Mouse (Mus musculus): ENCODE results near the gene Sall4. TPM values are rescaled to one million over a fixed set of nuclear protein-coding genes. Genes with fewer than 3 reads are reported as not detected.

The Sall4 gene
- polyA plus RNA-seq, 1 experiment from 2014 or later = 0.91 TPM

DNA sequence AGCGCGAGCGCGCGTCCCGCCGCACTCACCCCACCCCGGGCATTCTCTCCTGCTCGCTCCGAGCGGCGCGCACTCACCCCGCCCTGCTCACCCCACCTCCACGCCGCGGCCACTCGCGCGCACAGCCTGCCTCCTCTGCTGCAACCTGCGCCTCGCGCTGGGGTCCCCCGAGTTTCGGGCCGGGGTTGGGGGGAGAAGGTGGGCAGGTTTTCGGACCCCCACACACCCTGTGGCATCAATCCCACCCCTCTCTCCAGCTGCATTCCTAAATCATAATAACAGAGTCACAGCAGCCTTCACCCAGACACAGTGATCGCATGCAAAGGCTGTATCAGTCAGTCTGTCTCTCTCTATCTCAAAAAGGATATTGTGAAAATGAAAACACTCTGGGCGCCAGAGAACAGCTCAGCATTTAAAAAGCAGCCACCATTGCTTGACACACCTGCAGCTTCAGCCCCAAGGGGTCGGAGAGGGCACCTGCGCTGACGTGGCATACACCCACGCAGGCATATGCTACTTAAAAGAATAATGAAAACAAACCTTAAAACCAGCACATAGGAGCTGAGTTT lies 25.6 kb downstream of the Sall4 start, which contains the start of gene Atp9a:
TSS of gene Atp9a (minus strand) at position 351 of the 569 bp plus-strand sequence.
- Histone ChIP-seq H3K4me1 (replicated peaks) (peaks cover 11% of the 10 kb centered on the region), H3K36me3 (no peaks in the 10 kb centered on the region; the same call in 1 of the 2 replicates), H3K4me3 (peak within 1 kb of the TSS; percentile 92), H3K9ac (peak within 1 kb of the TSS; percentile 96), H3K27me3 (0 out of 2 replicates have a peak, but pooled peaks cover 3% of the 10 kb centered on the region), H3K4me2 (peak within 1 kb of the TSS; percentile 60), H3K27ac (peak within 1 kb of the TSS; percentile 97), H3K9me3 (no peaks in the 10 kb centered on the region)
- WGBS = 12% methylated on average over 18 of the region's 33 CpGs
- ATAC-seq (ENCODE audit: low FRiP score) = peak; percentile 69

DNA sequence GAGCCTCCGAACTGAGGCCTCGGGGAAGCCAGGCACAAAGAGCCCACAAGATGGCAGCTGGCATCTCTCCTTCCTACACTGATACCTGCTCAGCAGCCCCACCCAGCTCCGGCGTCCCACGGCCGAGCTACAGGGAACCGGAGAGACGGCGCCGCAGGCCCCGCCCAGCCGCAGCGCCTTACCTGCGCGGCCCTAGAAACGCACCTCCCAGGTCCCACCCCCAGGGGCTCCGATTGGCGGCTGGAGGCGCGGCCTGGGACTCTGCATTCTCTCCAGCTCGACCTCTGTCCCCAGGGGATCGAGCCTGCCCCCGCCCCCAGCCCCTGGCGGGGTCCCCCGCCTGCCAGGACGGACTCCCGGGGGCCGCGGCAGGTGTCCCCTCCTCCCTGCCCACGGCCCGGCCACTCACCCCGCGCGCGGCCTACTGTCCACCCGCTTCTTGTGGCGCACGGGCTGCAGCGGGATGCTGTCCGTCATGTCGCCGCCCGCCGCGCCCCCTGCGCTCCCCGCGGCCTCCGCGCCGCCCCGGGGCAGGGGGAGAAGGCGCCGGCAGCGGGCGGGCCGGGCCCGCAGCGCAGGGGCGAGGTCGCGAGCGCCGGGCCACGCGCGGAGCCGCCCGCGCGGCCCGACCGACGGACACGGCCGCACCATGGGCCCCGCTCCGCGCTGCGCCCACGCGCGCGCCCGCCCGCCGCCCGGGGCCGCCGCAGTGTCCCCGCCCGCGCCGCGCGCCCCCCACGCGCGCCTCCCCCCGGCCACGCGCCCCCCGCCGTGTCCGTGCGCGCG lies 26.3 kb downstream of the Sall4 start:
- Histone ChIP-seq H3K27ac (peak overlapping the region; percentile 97), H3K4me3 (peak overlapping the region; percentile 92), H3K4me1 (replicated peaks) (peaks cover 11% of the 10 kb centered on the region), H3K4me2 (peak overlapping the region; percentile 60), H3K36me3 (no peaks in the 10 kb centered on the region; the same call in 1 of the 2 replicates), H3K9ac (peak overlapping the region; percentile 96), H3K27me3 (0 out of 2 replicates have a peak, but pooled peaks cover 3% of the 10 kb centered on the region), H3K9me3 (no peaks in the 10 kb centered on the region)
- WGBS = under 1% methylated on average over 47 of the region's 108 CpGs
- peak; percentile 84 for ATAC-seq (ENCODE audit: low FRiP score)

DNA sequence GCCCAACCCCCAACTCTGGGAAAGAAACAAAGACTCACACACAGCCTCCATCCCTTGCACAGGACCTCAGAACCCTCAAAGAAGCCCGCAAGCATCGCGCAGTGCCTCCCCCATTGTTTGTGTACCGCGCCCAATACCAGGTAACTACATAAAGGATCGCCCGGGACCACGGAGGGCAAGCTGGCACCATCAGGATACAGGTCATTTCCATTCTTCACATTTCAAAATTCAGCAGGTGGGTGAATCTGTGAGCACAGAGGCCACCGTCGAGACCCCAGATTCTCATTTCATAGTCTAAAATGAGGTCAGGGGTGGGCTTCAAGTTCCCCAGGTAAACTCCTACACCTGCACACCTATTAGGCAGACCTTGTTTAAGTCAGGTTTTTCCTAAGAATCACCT lies 27.2 kb downstream of the Sall4 start:
- Histone ChIP-seq H3K4me2 (peak overlapping the region; percentile 60), H3K4me3 (peak overlapping the region; percentile 92), H3K27me3 (0 out of 2 replicates have a peak, but pooled peaks cover 3% of the 10 kb centered on the region), H3K9ac (peak overlapping the region; percentile 96), H3K36me3 (no peaks in the 10 kb centered on the region; the same call in 1 of the 2 replicates), H3K4me1 (replicated peaks) (peaks cover 11% of the 10 kb centered on the region), H3K27ac (peak overlapping the region; percentile 97), H3K9me3 (no peaks in the 10 kb centered on the region)
- ATAC-seq (ENCODE audit: low FRiP score) = no peak
- 85% methylated on average over 10 of the region's 10 CpGs for WGBS

DNA sequence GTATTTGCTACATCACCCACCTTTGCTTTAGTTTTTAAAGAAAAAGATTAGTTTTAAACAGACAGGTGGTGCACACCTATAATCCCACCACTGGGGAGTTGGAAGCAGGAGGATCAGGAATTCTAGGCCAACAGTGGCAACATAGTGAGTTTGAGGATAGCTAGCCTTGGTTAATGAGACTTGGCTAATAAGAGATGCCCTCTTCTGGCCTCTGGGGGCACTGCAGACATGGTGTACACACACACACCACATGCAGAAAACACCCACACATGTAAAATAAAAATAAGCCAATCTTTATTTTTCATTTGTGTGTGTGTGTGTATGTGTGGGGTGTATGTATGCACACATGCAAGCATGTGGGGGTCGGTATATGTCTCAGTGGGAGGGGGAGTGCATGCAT lies 28.9 kb downstream of the Sall4 start:
- Histone ChIP-seq H3K4me1 (replicated peaks) (peaks cover 16% of the 10 kb centered on the region), H3K27ac (no peak overlapping the region), H3K4me2 (no peak overlapping the region), H3K36me3 (no peaks in the 10 kb centered on the region; the same call in 1 of the 2 replicates), H3K4me3 (no peak overlapping the region), H3K27me3 (0 out of 2 replicates have a peak, but pooled peaks cover under 1% of the 10 kb centered on the region), H3K9ac (no peak overlapping the region), H3K9me3 (no peaks in the 10 kb centered on the region)
- ATAC-seq (ENCODE audit: low FRiP score) = no peak
- WGBS = 96% methylated on average over 1 of the region's 1 CpGs

DNA sequence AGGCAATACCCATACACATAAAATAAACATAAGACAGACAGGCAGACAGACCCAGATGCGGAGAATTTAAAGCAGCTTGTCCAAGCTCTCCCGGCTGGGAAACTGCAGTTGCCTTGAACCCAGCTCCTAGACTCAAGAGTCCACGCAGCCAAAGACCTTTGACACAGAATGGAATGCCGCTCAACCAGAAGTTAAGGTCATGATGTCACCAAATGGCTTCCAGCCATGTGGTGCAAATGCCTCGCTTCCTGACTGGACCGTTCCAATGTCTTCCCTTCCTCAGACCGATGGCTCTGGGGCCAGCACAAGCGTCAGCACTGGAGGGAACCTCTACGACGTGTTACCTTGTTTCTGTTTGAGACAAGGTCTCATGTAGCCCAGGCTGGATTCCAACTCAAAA lies 29.9 kb downstream of the Sall4 start:
- no peaks in the 10 kb centered on the region; the same call in 1 of the 2 replicates for H3K36me3 ChIP-seq
- no peak for ATAC-seq (ENCODE audit: low FRiP score)
- H3K27me3 ChIP-seq = no peaks in the 10 kb centered on the region
- no peaks in the 10 kb centered on the region for H3K9me3 ChIP-seq
- no peak overlapping the region for H3K4me3 ChIP-seq
- H3K9ac ChIP-seq = no peak overlapping the region
- no peak overlapping the region for H3K27ac ChIP-seq
- WGBS = 89% methylated on average over 10 of the region's 10 CpGs
- peaks cover 17% of the 10 kb centered on the region for H3K4me1 ChIP-seq (replicated peaks)
- no peak overlapping the region for H3K4me2 ChIP-seq

DNA sequence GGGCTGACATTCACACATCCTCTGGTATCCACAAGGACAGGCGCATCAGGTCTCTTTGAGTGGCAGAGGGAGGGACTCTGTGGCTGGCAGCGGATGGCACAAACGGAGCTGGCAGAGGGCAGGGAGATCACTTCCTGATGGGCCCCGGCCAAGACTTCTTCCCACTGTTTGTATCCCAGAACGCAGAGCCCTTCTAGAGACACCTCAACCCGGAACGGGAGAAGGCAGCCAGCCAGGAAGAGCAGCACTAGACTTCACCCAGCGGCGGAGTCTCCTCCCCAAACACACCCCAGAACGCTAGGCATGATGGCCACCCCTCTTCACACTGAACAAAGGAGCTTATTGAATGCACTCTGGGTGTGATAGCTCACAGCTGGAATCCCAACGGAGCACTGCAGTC lies 33.7 kb downstream of the Sall4 start:
- Histone ChIP-seq H3K27ac (no peak overlapping the region), H3K4me1 (replicated peaks) (peaks cover 31% of the 10 kb centered on the region), H3K9ac (no peak overlapping the region), H3K4me2 (no peak overlapping the region), H3K36me3 (no peaks in the 10 kb centered on the region; the same call in 1 of the 2 replicates), H3K27me3 (no peaks in the 10 kb centered on the region), H3K9me3 (no peaks in the 10 kb centered on the region), H3K4me3 (no peak overlapping the region)
- ATAC-seq (ENCODE audit: low FRiP score) = no peak
- 54% methylated on average over 11 of the region's 11 CpGs for WGBS

DNA sequence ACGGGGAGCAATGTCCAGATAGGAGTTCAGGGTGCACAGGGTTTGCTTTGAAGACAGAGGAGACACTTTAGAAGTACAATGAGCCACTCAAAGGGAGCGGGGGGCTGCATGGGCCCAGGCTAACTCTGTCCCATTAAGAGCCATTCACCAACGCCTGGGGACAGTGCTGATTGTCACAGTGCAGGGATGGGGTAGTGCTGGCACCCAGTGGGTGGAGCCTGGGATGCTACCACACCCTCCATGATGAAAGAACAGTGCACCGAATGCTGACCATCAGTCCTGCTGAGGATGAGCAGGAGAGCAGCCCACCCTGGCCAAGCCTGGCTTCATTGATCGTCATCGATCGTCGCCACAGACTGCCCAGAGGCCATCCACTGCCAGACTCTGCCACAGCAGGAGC lies 36.5 kb downstream of the Sall4 start:
- no peaks in the 10 kb centered on the region for H3K27me3 ChIP-seq

DNA sequence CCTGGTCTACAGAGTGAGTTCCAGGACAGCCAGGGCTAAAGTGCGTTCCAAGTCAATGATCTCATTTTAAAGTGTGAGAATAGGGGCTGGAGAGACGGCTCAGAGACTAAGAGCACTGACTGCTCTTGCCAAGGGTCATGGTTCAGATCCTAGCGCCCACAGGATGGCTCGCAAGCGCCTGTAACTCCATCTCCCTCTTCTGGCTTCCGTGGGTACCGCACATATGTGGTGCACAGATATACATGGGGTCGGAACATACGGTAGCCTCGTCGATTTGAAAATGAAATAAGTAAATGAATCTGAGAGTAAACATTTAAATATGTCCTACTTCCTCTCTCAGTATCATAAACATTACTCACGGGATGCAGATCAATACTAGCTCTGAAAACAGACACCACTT lies 38.0 kb downstream of the Sall4 start:
- H3K4me3 ChIP-seq = no peak overlapping the region
- peaks cover 44% of the 10 kb centered on the region for H3K4me1 ChIP-seq (replicated peaks)
- H3K27me3 ChIP-seq = no peaks in the 10 kb centered on the region
- H3K27ac ChIP-seq = no peak overlapping the region
- H3K9ac ChIP-seq = no peak overlapping the region
- WGBS = 85% methylated on average over 12 of the region's 12 CpGs
- no peaks in the 10 kb centered on the region for H3K9me3 ChIP-seq
- no peak overlapping the region for H3K4me2 ChIP-seq
- H3K36me3 ChIP-seq = no peaks in the 10 kb centered on the region
- ATAC-seq (ENCODE audit: low FRiP score) = no peak

More for the DNA sequence above, 36.5 kb downstream of the Sall4 start:
- whole genome bisulfite sequencing = 57% methylated on average over 8 of the region's 8 CpGs
- no peak for ATAC-seq (ENCODE audit: low FRiP score)
- Histone ChIP-seq H3K4me2 (no peak overlapping the region), H3K9ac (no peak overlapping the region), H3K27ac (peak overlapping the region; percentile 44), H3K4me3 (no peak overlapping the region), H3K36me3 (no peaks in the 10 kb centered on the region), H3K4me1 (replicated peaks) (peaks cover 36% of the 10 kb centered on the region), H3K9me3 (no peaks in the 10 kb centered on the region)

DNA sequence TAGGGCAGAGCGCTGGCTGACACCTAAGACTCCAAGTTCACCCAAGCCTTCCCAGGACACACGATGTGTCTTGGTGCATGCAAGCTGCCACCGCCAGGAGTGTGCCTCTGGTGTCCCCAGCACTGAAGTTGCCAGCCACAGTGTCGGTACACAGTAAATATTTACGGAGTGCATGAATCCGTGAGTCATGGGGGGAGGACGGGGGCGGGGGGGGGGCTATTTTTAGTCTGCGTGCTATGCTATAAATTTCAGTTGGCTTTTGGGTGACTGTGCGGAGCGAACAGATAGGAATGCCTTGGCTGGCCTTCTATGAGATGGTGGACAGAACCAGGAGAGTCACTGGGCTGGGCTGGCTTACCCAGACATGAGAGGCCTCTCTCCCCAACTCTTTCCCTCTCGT lies 39.7 kb downstream of the Sall4 start:
- H3K27me3 ChIP-seq = no peaks in the 10 kb centered on the region
- 89% methylated on average over 12 of the region's 12 CpGs for WGBS

DNA sequence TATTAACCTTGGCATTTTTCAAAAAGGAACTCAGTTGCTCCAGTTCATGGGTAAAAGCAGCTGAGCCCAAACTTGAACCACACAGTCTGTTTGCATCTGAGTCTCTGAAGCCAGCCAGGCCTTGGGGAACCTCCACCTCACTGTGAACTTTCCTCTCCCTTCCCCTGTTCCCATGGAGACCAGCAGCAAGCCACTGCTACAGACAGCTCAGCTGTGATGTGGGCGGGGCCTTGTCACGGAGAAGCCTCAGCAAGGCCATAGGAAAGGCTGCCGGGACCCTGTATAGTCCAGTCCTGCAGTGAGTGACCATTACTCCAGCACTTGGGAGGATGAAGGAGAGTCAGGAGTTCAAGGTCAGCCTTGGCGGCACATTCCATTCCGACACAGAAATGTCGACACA lies 41.7 kb downstream of the Sall4 start:
- no peaks in the 10 kb centered on the region; the same call in 1 of the 2 replicates for H3K9me3 ChIP-seq
- H3K27ac ChIP-seq = peak overlapping the region; percentile 30; the same call in 1 of the 2 replicates
- no peak overlapping the region; the same call in 1 of the 2 replicates for H3K9ac ChIP-seq
- H3K36me3 ChIP-seq = peaks cover 10% of the 10 kb centered on the region
- H3K4me2 ChIP-seq = no peak overlapping the region
- peak; percentile 76 for ATAC-seq (ENCODE audit: low FRiP score)
- no peaks in the 10 kb centered on the region for H3K27me3 ChIP-seq
- H3K4me3 ChIP-seq = no peak overlapping the region
- H3K4me1 ChIP-seq (replicated peaks) = peaks cover 25% of the 10 kb centered on the region
- WGBS = 46% methylated on average over 6 of the region's 6 CpGs

More for the DNA sequence above, 39.7 kb downstream of the Sall4 start:
- Histone ChIP-seq H3K4me1 (replicated peaks) (peaks cover 38% of the 10 kb centered on the region), H3K9ac (no peak overlapping the region), H3K4me3 (no peak overlapping the region), H3K27ac (no peak overlapping the region), H3K36me3 (peaks cover 2% of the 10 kb centered on the region), H3K9me3 (no peaks in the 10 kb centered on the region; the same call in 1 of the 2 replicates), H3K4me2 (no peak overlapping the region)
- ATAC-seq (ENCODE audit: low FRiP score) = no peak

DNA sequence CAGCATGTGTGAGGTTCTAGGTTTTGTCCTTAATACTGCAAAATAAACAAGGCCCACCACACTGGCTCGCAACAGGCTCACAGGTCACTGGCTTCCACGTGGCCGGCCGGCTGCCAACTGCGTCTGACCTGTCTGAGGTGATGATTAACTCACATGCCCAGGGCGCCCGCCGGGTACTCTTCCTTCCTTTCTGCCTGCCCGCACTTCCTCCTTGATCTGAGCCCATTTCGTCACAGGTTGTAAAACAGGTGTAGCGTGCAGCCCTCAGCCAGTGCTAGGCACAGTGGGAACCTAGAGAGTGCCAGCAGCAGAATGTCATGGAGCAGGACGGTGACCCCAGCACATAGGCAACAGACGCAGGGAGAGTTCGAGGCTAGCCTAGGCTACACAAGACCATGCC lies 46.4 kb downstream of the Sall4 start:
- no peak for ATAC-seq (ENCODE audit: low FRiP score)
- Histone ChIP-seq H3K36me3 (peaks cover 10% of the 10 kb centered on the region), H3K9me3 (no peaks in the 10 kb centered on the region; the same call in 1 of the 2 replicates), H3K9ac (no peak overlapping the region), H3K4me3 (no peak overlapping the region), H3K27ac (no peak overlapping the region), H3K27me3 (no peaks in the 10 kb centered on the region), H3K4me1 (replicated peaks) (peaks cover 34% of the 10 kb centered on the region), H3K4me2 (no peak overlapping the region)
- 89% methylated on average over 14 of the region's 14 CpGs for WGBS

DNA sequence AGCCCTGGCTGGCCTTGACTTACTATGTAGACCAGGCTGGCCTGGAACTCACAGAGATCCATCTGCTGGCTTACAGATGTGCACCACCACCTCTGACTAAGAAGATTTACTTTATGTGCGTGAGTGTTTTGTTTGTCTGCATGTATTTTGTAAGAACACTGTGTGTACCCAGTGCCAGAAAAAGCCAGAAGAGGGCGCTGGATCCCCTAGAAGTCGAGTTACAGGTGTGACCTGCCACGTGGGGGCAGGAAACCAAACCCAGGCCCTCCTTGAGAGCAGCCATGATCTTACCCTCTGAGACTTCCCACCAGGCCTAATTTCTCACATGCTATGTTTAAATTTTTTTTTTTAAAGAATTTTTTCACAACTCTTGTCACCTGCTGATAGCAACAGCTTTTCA lies 48.0 kb downstream of the Sall4 start:
- no peak overlapping the region for H3K27ac ChIP-seq
- no peak overlapping the region for H3K4me3 ChIP-seq
- H3K4me1 ChIP-seq (replicated peaks) = peaks cover 25% of the 10 kb centered on the region
- 71% methylated on average over 4 of the region's 4 CpGs for WGBS
- no peak overlapping the region for H3K9ac ChIP-seq
- H3K9me3 ChIP-seq = no peaks in the 10 kb centered on the region; the same call in 1 of the 2 replicates
- no peaks in the 10 kb centered on the region for H3K27me3 ChIP-seq
- no peak overlapping the region for H3K4me2 ChIP-seq
- no peak for ATAC-seq (ENCODE audit: low FRiP score)
- peaks cover 10% of the 10 kb centered on the region for H3K36me3 ChIP-seq
